Mouse (Mus musculus) kidney, embryonic 14.5 days (tissue): ENCODE data around the gene Dhdds. TPM values are rescaled to one million over a fixed set of nuclear protein-coding genes. Genes with fewer than 3 reads are reported as not detected.
A peak's percentile ranks its signal among the peaks of the same experiment; 100 is the strongest.

Source experiments
- ATAC-seq: fragments of 200-750 bp; cut with Nextera tagmentation; 2 replicates; pipeline ENCODE4 v1.8.0; 2017; ENCODE audit warnings: moderate number of reproducible peaks, mild to moderate bottlenecking, moderate TSS enrichment, moderate library complexity; ENCODE audit not compliant: low FRiP score, low TSS enrichment
- H3K27ac ChIP-seq: fragments of 300-500 bp; sonication (generic); 2 replicates; pipeline ENCODE4 v1.5.1; 2014; ENCODE audit warnings: low read depth, mild to moderate bottlenecking, low read length, moderate library complexity, mixed read lengths
- H3K27me3 ChIP-seq: fragments of 300-500 bp; sonication (generic); 2 replicates; pipeline ENCODE4 v1.6.1; 2014; ENCODE audit warnings: mild to moderate bottlenecking, low read length; ENCODE audit not compliant: control insufficient read depth, insufficient read depth
- H3K36me3 ChIP-seq: fragments of 300-500 bp; sonication (generic); 2 replicates; pipeline ENCODE4 v1.6.1; 2014; ENCODE audit warnings: low read length, mixed read lengths; ENCODE audit not compliant: control insufficient read depth, insufficient read depth
- H3K4me1 ChIP-seq: fragments of 300-500 bp; sonication (generic); 2 replicates; pipeline ENCODE4 v1.6.1; 2014; ENCODE audit warnings: low read length, mixed read lengths; ENCODE audit not compliant: control insufficient read depth, insufficient read depth
- H3K4me2 ChIP-seq: fragments of 300-500 bp; sonication (generic); replicated peaks from 2 replicates; pipeline ENCODE4 v1.6.1; 2014; ENCODE audit warnings: low read depth, mild to moderate bottlenecking, low read length
- H3K4me3 ChIP-seq: fragments of 300-500 bp; sonication (generic); 2 replicates; pipeline ENCODE4 v1.5.1; 2014; ENCODE audit warnings: mild to moderate bottlenecking, low read length
- H3K9ac ChIP-seq: fragments of 300-500 bp; sonication (generic); 2 replicates; pipeline ENCODE4 v1.6.1; 2014; ENCODE audit warnings: low read depth, mild to moderate bottlenecking, low read length, moderate library complexity
- H3K9me3 ChIP-seq: fragments of 300-500 bp; sonication (generic); 2 replicates; pipeline ENCODE4 v1.6.1; 2016; ENCODE audit warnings: low read length; ENCODE audit not compliant: control insufficient read depth
- WGBS: fragments of 180-500 bp; shearing (Covaris S2); extraction: QIAGEN DNeasy Blood & Tissue Kit; methylation state at CpG from one replicate; pipeline ENCODE4 v1.1.7; 2014; 5-methylcytosine and 5-hydroxymethylcytosine counted together
- polyA plus RNA-seq: library from polyadenylated mRNA; unstranded; fragments of >200 nt; fragmentation: Nextera tagmentation; extraction: Ambion mirVana; gene quantifications from 2 replicates; pipeline ENCODE4 v1.2.1, GENCODE M21; 2014

The Dhdds gene
- polyA plus RNA-seq, 1 experiment from 2014 or later: 42.9 TPM

DNA sequence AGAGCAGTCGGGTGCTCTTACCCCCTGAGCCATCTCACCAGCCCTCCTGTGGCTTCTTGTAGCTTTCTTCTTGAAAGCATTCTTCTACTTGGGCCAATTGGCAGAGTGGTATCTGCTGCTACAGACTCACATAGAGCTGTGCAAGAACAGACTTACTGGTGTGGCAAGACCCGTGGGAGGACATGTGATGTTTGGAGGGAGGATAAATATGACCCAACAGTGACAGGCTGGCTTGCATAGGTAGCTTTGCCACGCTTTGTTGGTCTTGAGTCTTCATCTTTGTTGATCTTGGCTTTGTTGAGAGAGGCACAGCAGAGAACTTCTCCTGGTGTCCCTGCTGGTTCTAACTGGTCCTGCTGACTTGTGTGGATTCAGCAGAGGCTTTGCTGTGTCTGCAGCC is 56.9 kb downstream of the Dhdds start:
- H3K9ac ChIP-seq: no peak overlapping the region
- H3K4me1 ChIP-seq: no peaks in the 10 kb centered on the region
- no peaks in the 10 kb centered on the region for H3K36me3 ChIP-seq
- no peaks in the 10 kb centered on the region for H3K27me3 ChIP-seq
- 54% methylated on average over 3 of the region's 3 CpGs for WGBS
- H3K4me3 ChIP-seq: no peak overlapping the region
- peak; percentile 12; the same call in 1 of the 2 replicates for ATAC-seq
- H3K4me2 ChIP-seq: no peak overlapping the region
- H3K9me3 ChIP-seq: peaks cover 3% of the 10 kb centered on the region; the same call in 1 of the 2 replicates
- H3K27ac ChIP-seq: no peak overlapping the region

DNA sequence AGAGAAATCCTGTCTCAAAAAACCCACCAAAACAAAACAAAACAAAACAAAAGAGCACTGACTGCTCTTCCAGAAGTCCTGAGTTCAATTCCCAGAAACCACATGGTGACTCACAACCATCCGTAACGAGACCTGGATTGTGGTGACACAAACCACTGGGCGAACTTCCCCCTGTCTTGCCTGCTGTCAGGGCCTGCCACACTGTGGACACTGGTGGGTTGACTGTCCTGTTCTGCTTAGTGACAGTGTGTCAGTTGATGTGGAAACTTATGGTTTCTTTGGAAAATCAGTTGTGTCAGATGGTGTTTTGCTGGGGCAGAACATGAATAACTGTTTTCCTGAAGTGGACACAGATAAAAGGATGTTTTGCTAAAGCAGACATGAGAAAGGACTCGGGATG is 58.0 kb downstream of the Dhdds start:
- Histone ChIP-seq H3K36me3 (no peaks in the 10 kb centered on the region), H3K9me3 (peaks cover 3% of the 10 kb centered on the region; the same call in 1 of the 2 replicates), H3K4me3 (no peak overlapping the region), H3K27me3 (no peaks in the 10 kb centered on the region), H3K4me2 (no peak overlapping the region), H3K9ac (no peak overlapping the region), H3K27ac (no peak overlapping the region), H3K4me1 (no peaks in the 10 kb centered on the region)
- 92% methylated on average over 4 of the region's 4 CpGs for WGBS
- ATAC-seq: no peak

DNA sequence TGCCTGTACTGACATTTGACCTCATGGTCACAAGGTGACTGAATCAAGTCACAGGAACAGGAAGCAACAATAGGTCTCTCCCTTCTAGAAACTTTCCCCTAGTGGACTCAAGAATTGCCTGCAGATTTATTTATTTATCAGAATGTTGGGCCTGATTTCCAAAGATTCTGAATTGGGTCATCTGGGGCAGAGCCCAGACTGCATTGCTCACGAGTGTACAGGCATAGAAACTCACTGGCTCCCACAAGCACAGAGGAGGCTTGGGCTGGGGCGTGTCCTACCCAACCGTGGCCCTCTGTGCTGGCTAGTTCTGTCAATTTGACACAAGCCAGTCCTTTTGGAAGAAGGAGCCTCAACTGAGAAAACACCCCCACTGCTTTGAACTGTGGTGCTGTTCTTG is 59.1 kb downstream of the Dhdds start:
- 41% methylated on average over 3 of the region's 3 CpGs for WGBS
- Histone ChIP-seq H3K9me3 (peaks cover 3% of the 10 kb centered on the region; the same call in 1 of the 2 replicates), H3K4me2 (no peak overlapping the region), H3K27ac (no peak overlapping the region), H3K9ac (no peak overlapping the region), H3K4me1 (no peaks in the 10 kb centered on the region), H3K36me3 (no peaks in the 10 kb centered on the region), H3K27me3 (no peaks in the 10 kb centered on the region), H3K4me3 (no peak overlapping the region)
- ATAC-seq: no peak

GRCm38 (mm10) chr4:133940386-133941260 is 60.1 kb downstream of the Dhdds start:
- no peak for ATAC-seq
- no peak overlapping the region for H3K27ac ChIP-seq
- no peaks in the 10 kb centered on the region for H3K4me1 ChIP-seq
- H3K4me3 ChIP-seq: no peak overlapping the region
- no peaks in the 10 kb centered on the region for H3K36me3 ChIP-seq
- 60% methylated on average over 13 of the region's 13 CpGs for WGBS
- no peak overlapping the region for H3K9ac ChIP-seq
- H3K9me3 ChIP-seq: no peaks in the 10 kb centered on the region
- H3K4me2 ChIP-seq: no peak overlapping the region
- no peaks in the 10 kb centered on the region for H3K27me3 ChIP-seq

- Histone ChIP-seq H3K4me2 (no peak overlapping the region), H3K36me3 (no peaks in the 10 kb centered on the region), H3K4me3 (no peak overlapping the region), H3K4me1 (no peaks in the 10 kb centered on the region), H3K9ac (no peak overlapping the region), H3K9me3 (no peaks in the 10 kb centered on the region), H3K27me3 (no peaks in the 10 kb centered on the region), H3K27ac (no peak overlapping the region)
- WGBS: 59% methylated on average over 2 of the region's 2 CpGs
- no peak for ATAC-seq
Observed at GRCm38 (mm10) chr4:133938077-133938476, 62.6 kb downstream of the Dhdds start.

GRCm38 (mm10) chr4:133931785-133932184 is 68.9 kb downstream of the Dhdds start:
- no peak overlapping the region for H3K9ac ChIP-seq
- H3K27ac ChIP-seq: no peak overlapping the region
- 63% methylated on average over 3 of the region's 3 CpGs for WGBS
- no peak overlapping the region for H3K4me2 ChIP-seq
- no peak overlapping the region for H3K4me3 ChIP-seq
- H3K4me1 ChIP-seq: peaks cover 4% of the 10 kb centered on the region; the same call in 1 of the 2 replicates
- no peak for ATAC-seq
- no peaks in the 10 kb centered on the region for H3K36me3 ChIP-seq
- no peaks in the 10 kb centered on the region for H3K9me3 ChIP-seq
- no peaks in the 10 kb centered on the region for H3K27me3 ChIP-seq

DNA sequence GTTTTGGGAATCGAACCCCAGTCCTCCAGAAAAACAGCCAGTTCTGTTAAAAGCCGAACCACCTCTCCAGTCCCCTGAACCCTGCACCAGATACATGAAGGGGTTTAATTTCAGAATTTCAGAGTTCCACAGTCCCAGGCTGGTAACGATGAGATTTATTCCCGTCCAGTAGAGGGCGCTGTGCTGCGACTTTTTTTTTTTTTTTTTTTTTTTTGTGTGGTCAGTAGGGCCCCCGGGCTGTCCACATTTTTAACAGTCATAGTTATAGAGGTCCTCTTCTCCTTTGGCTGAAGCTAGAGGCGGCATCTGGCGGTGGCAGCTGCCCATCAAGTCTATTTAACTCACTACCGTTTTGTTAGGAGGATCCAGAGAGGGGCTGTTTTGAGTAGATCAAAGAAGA is 69.4 kb downstream of the Dhdds start:
- Histone ChIP-seq H3K4me1 (peaks cover 4% of the 10 kb centered on the region; the same call in 1 of the 2 replicates), H3K4me3 (no peak overlapping the region), H3K27ac (no peak overlapping the region), H3K36me3 (no peaks in the 10 kb centered on the region), H3K4me2 (no peak overlapping the region), H3K9ac (no peak overlapping the region), H3K9me3 (no peaks in the 10 kb centered on the region), H3K27me3 (no peaks in the 10 kb centered on the region)
- no peak for ATAC-seq
- 17% methylated on average over 10 of the region's 10 CpGs for WGBS

GRCm38 (mm10) chr4:133929278-133929670 is 71.4 kb downstream of the Dhdds start:
- WGBS: 18% methylated on average over 7 of the region's 7 CpGs
- Histone ChIP-seq H3K36me3 (no peaks in the 10 kb centered on the region), H3K9me3 (no peaks in the 10 kb centered on the region), H3K4me2 (0 out of 2 replicates have a peak overlapping the region, but pooled peaks have one; percentile 2), H3K4me3 (no peak overlapping the region), H3K27me3 (no peaks in the 10 kb centered on the region), H3K9ac (no peak overlapping the region; the same call in 1 of the 2 replicates), H3K27ac (peak overlapping the region; percentile 31; the same call in 1 of the 2 replicates), H3K4me1 (peaks cover 4% of the 10 kb centered on the region; the same call in 1 of the 2 replicates)
- ATAC-seq: peak; percentile 49; the same call in 1 of the 2 replicates
